Mouse (Mus musculus): Measurements from ENCODE around the gene Slc25a27. TPM values are rescaled to one million over a fixed set of nuclear protein-coding genes. Genes with fewer than 3 reads are reported as not detected.

Slc25a27 gene
- total RNA-seq, 1 experiment from 2014 or later, result 7.9 TPM

DNA sequence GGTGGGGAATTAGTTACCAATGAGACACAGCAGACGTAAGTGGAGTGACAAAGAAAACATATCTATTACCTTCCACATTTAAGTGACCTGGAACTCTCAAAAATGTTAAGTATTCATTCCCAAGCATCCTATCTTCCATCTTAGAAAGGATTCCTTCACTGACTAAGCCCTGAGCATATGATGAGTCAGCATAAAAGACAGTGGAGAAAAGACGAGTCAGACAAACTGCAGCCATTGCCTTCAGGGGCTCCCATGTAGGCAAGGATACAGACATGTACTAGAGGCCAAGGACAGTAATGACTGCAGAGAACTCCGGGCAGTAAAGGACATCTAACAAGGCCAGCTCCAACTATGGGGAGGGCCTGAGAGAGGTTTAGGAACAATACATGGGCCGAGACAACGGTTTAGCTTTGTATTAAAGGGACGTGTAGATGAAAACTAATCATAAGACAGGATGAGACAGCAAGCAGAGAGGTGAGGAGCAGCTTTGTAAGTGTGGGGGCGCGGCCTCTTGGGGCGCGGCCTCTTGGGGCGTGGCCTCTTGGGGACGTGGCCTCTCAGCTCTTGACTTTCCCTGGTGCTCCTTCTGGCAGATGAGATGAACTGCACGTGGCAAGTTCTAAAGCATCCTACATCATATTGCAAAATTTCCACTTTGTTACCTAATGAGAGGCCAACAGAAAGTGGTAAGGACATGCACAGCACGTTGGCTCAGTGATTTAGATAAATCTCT, 15.5 kb downstream of the Slc25a27 start:
- no peak for ATAC-seq (ENCODE audit: extremely low read depth, insufficient number of reproducible peaks, low FRiP score, poor library complexity, severe bottlenecking)

DNA sequence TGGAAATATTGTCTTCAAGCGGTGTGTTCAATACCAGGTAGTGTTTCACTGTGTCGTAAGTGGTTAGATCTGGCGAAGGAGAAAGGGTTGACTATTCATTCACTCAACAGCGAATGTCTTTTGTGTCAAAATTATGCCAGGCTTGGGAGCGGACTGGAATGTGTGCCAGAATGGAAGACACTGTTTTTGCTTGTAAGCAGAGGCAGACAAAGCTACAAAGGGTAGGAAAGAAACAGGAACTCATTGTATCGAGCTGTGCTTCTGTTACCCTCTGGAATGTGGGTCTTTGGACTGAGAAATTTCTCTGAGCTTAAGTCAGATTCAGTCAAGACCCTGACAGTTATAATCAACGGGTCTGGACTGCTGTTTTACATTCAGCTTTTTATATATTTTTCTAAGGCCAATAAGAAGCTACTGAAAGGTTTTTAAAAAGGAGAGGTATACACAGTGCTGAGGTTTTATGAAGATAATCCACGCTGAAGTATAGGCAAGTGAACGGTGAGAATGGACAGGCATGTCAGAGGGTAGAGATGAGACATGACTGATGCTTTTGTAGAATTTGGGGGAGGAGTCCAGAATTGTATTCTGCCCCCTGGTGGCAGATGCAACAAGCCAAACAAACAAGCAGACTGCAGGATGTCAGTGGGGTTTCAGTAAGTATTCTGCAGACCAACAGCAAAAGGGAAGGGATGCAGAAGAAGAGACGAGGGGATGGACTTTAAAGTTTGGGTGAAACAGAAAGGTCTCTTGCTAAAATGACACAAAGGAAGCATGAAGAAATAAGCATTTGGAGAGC, 17.2 kb downstream of the Slc25a27 start:
- 0 out of 2 replicates have a peak, but pooled peaks have one; percentile 33 for ATAC-seq (ENCODE audit: extremely low read depth, insufficient number of reproducible peaks, low FRiP score, poor library complexity, severe bottlenecking)

DNA sequence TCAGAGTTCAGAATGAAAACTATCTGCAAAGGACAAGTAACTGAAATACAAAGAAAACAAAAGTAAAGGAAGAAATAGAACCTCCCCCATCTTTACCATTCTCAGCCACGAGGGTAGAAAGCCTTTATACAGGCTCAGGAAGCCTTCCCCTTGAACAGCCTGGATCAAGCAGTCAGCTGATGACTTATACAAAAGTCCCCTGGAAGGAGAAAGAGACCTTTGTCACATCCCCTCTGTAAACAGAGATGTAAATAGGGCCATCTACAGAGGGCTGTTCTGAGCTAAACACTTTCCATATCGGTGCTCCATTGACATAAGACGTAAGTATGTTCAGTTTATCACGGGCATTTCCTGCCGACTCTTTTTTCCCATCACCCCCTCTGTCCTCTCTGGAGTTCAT, 20.1 kb downstream of the Slc25a27 start:
- ATAC-seq (ENCODE audit: extremely low read depth, insufficient number of reproducible peaks, low FRiP score, poor library complexity, severe bottlenecking), result no peak

DNA sequence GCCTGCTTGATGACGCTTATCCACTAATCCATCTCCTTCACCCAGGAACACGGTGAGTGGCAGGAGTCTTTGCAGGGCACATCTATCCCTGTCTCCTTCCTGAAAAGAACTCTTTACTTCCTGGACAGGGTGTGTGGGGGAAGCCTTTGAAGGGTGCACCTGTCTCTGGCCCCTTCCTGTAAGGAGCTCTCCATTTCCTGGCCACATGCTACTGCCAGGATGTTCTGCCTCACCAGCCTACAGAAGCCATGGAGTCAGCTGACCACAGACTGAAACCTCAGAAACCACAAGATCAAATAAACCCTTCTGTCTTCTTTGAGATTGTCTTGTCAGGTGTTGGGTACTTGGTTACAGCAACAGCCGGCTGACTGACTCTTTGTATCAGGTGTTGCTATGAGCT, 21.9 kb downstream of the Slc25a27 start:
- ATAC-seq (ENCODE audit: extremely low read depth, insufficient number of reproducible peaks, low FRiP score, poor library complexity, severe bottlenecking), result no peak

DNA sequence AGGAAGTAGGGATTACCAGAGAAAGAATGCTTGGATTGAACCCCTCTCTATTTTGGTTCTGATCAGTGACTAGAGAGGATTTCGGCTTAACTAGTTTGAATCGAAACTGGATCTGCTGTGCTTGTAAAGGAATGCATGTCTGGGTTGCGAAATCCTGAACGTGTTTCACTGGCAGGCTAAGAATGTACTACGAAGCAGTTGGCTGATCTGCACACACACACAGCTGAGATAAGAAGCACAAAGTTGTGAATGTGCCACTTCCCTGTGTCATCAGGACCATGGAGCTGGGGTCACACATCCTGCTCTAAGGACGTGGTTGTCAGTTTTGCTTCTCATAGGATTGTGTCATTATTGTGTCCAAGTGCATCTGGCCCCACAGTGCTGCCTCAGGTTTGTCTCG, 22.6 kb downstream of the Slc25a27 start:
- ATAC-seq (ENCODE audit: extremely low read depth, insufficient number of reproducible peaks, low FRiP score, poor library complexity, severe bottlenecking), result no peak

DNA sequence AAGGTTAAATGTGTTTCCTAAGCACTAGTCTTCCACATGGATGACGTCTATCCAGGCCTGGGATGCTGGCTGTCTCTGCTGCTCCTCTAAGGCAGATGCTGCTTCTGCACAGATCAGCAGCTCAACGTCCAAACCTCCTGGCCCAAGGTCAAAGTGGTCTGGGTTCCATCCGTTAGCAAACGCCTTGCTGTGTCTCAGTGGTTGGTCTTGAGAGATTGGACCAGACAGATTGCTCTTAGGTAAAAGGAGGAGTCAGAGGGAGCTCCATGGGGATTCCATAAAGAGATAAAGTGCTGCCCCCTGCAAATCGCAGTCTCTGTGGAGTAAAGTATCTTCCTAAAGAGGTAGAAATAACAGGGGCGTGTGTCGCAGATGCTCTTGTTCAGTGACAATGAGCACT, 23.8 kb downstream of the Slc25a27 start:
- no peak for ATAC-seq (ENCODE audit: extremely low read depth, insufficient number of reproducible peaks, low FRiP score, poor library complexity, severe bottlenecking)

DNA sequence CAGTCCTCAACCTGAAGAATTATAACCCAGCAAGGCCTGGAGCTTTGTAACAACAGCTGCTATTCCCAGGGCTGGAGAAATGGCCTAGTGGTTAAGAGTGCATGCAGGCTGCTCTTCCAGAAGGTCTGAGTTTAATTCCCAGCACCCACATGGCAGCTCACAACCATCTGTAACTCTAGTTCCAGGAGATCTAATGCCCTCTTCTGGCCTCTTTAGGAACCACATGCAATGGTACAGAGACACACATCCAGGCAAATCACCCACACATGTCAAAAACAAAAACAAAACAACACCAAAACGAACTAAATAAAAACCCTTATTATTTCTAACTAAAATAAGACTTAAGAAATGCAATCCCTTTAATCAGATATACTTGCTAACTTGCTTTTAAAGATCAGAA, 26.2 kb downstream of the Slc25a27 start:
- no peak for ATAC-seq (ENCODE audit: extremely low read depth, insufficient number of reproducible peaks, low FRiP score, poor library complexity, severe bottlenecking)

DNA sequence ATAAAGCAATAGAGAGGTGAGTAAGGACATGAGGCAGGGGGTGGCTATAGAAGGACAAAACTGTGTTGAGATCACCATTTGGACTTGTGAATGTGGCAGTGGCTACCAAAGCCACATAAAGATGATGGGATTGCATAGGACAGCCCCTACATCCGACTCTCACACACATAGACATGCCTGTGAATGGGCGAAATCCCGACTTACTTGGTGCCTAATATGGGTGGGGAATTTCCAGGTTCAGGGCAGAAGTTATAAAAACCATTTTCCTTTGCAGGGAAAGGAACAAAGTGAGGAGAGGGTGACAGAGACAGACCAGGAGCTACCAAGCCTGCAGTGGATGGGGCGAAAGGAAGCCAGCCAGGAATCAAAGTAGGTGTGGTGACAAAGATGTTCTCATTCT, 29.9 kb downstream of the Slc25a27 start:
- ATAC-seq (ENCODE audit: extremely low read depth, insufficient number of reproducible peaks, low FRiP score, poor library complexity, severe bottlenecking), result no peak

DNA sequence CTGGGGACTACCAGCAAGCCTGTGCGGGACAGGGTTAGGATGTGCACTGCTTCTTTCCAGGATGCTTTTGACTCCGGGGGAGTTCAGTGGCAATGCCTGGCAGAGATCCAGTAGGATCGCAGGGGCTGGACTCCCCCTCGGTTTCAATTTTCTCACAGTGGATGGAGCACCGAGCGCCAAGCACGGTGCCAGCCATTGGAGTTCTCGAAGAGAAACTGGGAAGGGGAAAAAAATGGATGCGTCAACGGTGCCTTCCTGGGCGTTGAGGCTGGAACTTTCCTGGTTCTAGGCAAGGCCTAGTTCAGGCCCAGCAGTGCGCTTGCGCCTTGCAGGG, 36.6 kb downstream of the Slc25a27 start:
- no peak for ATAC-seq (ENCODE audit: extremely low read depth, insufficient number of reproducible peaks, low FRiP score, poor library complexity, severe bottlenecking)

DNA sequence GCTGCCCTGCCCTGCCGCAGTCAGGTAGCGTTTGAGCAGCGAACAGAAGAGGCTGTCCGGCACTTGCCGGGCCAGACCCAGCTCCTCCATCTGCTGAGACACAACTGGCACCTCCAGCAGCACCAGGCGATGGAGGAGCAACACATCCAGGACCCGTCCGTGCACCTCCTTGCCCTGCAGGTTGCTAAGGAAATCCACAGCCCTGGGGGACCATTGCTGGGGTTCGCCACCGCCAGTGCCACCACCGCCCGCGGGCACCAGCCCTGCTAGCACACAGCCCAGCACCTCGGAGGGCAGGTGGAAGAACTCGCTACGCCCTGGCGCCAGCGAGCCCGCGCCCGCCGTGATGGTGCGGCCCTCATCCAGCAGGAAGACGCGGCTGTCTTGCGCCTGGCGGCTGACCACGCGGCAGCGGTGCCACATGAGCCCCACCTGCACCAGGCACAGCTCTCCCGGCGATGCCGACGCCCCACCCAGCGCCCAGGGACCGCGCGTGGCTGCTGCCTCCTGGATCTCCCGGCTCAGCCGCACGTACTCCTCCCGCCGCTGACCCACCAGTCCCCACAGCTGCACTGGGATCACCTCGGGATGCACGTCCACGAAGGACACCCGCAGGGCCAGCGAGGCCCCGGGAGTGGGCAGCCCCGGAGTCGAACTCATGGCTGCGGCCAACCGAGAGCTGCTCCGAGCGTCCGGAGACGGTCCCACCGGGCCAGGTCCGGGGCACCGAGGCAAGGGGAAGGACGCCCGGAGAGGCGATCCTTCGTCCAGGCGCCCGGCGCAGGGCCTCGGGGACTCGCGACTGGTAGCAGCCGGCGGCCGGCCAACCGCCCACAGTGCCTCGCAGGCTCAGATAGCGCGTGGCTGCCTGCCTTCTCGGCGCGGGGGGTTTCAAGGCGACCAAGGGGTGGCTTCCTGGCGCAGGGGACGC, 37.3 kb downstream of the Slc25a27 start, which contains the start of gene Tdrd6:
Tdrd6 (minus strand) TSS at position 804 of the 931 bp plus-strand sequence.
- ATAC-seq (ENCODE audit: extremely low read depth, insufficient number of reproducible peaks, low FRiP score, poor library complexity, severe bottlenecking), result no peak

DNA sequence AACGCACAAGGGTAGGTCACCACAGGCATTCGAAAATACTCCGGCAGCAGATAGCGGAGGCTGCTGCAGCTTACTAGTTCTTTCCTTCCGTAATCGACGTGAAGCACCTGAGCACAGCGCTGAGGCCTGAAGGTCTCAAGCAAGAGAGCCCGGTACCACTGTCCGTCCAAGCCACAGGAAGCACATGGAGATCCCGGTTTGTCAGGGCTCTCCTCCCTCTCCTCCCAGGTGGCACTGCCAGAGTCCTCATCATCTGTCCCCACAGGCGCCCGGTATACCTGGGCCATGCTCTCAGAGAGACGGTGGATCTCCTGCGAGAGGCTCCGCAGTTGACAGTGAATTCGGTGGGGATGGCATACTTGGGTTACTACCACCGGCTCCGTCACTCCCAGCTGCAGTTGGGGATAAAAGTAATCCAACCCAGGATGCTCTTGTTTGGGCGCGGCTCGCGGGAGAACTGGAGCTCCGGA, 38.0 kb downstream of the Slc25a27 start:
- ATAC-seq (ENCODE audit: extremely low read depth, insufficient number of reproducible peaks, low FRiP score, poor library complexity, severe bottlenecking), result no peak

DNA sequence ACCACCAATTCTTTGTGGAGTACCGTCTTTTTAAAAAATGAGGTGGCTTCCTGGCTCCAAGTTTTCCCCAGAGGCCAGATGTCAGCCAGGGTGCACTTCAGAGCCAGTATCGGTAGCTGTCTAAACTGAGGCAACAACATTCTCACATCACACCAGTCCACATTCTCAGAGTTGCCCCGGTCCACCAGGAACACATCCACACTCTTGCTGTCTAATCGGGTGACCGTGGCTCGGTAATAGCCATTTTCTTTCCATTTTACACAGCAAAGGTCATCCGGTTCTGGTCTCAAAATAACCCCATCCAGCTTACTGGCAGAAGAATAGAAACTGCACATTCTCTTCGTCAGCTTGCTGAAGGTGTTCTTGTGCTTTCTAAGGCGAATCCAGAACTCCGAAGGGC, 38.8 kb downstream of the Slc25a27 start:
- ATAC-seq (ENCODE audit: extremely low read depth, insufficient number of reproducible peaks, low FRiP score, poor library complexity, severe bottlenecking), result no peak

DNA sequence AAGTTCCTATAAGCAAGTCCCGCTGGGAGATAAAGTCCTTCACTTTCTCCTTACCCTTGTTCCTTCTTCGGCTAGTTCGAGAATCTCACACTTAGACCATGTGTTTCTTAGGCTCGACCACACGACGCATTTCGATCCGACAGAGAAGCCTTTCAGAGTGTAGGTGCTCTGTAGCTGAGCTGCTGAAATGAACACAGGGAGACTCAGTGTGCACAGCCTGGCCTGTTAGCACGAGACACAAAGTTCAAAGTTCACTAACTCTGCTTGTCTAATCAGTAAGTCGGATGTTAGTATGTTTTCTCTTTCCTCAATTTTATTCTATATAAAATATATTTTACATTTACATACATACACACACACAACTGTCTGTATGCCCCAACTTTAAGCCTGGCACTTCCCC, 44.9 kb downstream of the Slc25a27 start:
- no peak for ATAC-seq (ENCODE audit: extremely low read depth, insufficient number of reproducible peaks, low FRiP score, poor library complexity, severe bottlenecking)

DNA sequence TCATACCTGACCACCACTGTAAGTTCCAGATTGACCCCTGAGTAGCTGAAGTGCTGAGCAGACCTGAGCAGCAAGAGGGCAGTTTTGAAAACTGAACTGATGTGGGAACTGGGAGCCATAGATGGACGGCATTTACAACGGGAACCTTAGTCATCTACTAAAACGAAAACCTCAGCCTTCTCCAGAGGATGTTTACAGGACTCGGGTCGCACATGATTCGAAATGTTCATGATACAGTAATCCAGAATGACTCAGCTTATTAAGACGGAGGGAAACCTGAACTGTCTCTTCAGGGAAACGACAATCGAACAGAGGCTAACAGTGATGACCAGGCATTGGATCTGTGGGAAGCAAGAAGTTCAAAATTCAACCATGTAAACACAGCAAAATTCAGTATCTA, 47.9 kb downstream of the Slc25a27 start:
- no peak for ATAC-seq (ENCODE audit: extremely low read depth, insufficient number of reproducible peaks, low FRiP score, poor library complexity, severe bottlenecking)

DNA sequence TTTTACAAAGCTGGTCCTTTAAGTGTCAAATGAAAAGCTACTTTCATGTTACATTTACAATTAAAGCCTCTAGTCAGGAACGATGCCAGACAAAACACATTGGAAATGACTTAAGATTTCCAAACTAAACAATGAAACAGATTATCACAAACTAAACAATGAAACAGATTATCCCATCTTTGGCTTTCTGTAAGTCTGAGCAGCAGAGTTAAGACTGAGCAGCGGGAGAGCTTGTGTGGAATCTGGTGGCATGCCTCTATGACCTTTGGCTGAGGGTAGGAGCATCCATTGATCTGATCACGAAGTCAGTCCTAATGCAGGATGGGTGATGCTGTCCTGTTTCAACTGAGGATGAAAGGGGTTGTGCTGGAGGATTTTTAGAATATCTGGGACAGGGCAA, 54.8 kb downstream of the Slc25a27 start:
- no peak for ATAC-seq (ENCODE audit: extremely low read depth, insufficient number of reproducible peaks, low FRiP score, poor library complexity, severe bottlenecking)

DNA sequence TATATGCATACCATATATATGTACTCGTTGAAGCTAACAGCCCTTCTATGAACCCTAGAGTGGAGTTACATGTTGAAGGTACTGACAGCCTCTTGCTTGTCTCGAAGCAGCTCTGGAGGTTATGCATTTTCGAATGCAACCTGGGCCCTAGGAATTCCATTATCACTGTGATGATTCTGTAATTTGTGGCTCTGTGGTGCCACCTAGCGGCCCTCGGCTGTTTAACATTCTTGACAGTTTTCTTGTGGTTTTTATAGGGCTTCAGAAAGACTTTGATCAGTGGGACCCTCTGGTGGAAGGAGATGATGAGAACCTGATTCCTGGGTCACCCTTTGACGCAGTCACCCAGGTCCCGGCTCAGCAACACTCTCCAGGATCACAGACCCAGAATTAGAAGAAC, 55.4 kb downstream of the Slc25a27 start:
- 0 out of 2 replicates have a peak, but pooled peaks have one; percentile 38 for ATAC-seq (ENCODE audit: extremely low read depth, insufficient number of reproducible peaks, low FRiP score, poor library complexity, severe bottlenecking)

DNA sequence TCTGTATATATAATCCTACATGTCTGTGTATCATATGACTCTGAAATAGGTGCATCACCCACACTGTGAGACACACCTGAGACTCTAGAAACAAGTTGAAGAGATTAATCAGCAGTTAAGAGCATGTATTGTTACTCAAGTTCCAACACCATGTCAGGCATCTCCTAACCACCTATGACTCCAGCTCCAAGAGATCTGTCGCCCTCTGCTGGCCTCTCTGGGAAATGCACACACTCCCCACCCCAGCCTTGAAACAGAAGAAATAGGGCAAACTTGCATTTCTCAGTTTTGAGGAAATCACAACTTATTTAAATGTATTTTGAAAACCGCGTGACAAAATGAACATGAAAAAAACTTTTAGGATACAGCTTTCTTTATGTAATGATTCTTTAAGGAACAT, 60.3 kb downstream of the Slc25a27 start:
- ATAC-seq (ENCODE audit: extremely low read depth, insufficient number of reproducible peaks, low FRiP score, poor library complexity, severe bottlenecking), result peak; percentile 73; the same call in 1 of the 2 replicates

DNA sequence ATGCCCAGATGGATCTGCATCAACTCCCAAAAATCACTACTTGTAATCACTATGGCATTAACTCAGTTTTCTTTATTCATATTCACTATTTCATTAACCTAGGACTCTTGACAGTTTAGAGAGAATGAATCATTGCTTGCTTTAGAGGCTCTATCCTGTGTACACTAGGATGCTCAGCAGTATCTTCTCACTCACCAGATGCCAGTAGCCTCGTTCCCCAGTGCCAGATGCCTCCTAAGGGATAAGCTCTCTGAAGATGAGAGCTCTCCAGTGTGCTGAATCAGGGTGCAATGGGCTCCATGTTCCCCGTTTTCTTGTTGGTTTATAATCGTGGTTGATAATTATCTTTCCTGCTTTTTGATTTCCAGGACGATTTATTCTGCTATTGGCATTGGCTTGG, 68.3 kb downstream of the Slc25a27 start:
- no peak for ATAC-seq (ENCODE audit: extremely low read depth, insufficient number of reproducible peaks, low FRiP score, poor library complexity, severe bottlenecking)

DNA sequence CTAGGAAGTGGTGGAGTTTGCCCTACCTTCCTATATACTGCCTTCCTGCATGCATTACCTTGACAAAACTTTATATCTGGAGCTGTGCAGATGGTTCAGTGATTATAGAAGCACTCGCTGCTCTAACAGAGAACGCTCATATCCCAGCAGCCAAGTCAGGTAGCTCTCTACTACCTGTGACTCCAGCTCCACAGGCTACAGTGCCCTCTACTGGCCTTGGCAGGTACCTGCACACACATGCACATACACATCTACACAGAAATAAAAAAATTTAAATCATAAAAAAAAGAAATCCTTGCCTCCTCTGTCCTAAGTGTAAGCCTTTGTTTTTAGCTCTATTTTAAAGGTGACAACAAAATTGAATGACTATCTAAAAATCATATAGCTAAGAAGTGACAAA, 69.3 kb downstream of the Slc25a27 start:
- ATAC-seq (ENCODE audit: extremely low read depth, insufficient number of reproducible peaks, low FRiP score, poor library complexity, severe bottlenecking), result no peak

All from neutrophil, adult 5-6 weeks (primary cell).